Mouse (Mus musculus) ES-E14 (cell line): ENCODE measurements at regions not wholly inside any gene's neighbourhood (a gene's known extent, or its start where the extent isn't known, plus 50 kb on each side); places are given as distances from the start of the nearest gene placed in this dataset.

Experiments used
- HCFC1 ChIP-seq: IDR thresholded peaks from 2 replicates; pipeline ENCODE4 v1.6.1; 2012; ENCODE audit warnings: low read length, inconsistent platforms, borderline replicate concordance; ENCODE audit not compliant: insufficient read depth
- MAFK ChIP-seq: IDR thresholded peaks from 2 replicates; pipeline ENCODE4 v1.6.1; 2014; ENCODE audit warnings: mild to moderate bottlenecking, low read depth, low read length, inconsistent platforms; ENCODE audit not compliant: insufficient read depth
- ZC3H11A ChIP-seq: IDR thresholded peaks from 2 replicates; pipeline ENCODE4 v1.6.1; 2012; ENCODE audit warnings: low read depth, mild to moderate bottlenecking, inconsistent platforms, low read length, borderline replicate concordance
- ZNF384 ChIP-seq: IDR thresholded peaks from 2 replicates; pipeline ENCODE4 v1.6.1; 2012; ENCODE audit warnings: low read depth, low read length, inconsistent platforms

GRCm38 (mm10) chr4:9143087-9143486 lies 904.2 kb upstream of the Car8 start:
- no peak for TF ChIP-seq HCFC1
- no peak for TF ChIP-seq ZNF384
- TF ChIP-seq MAFK = no peak
- TF ChIP-seq ZC3H11A = no peak
